ENCODE assay signal across 9 mouse cellular contexts in the genomic region with DNA sequence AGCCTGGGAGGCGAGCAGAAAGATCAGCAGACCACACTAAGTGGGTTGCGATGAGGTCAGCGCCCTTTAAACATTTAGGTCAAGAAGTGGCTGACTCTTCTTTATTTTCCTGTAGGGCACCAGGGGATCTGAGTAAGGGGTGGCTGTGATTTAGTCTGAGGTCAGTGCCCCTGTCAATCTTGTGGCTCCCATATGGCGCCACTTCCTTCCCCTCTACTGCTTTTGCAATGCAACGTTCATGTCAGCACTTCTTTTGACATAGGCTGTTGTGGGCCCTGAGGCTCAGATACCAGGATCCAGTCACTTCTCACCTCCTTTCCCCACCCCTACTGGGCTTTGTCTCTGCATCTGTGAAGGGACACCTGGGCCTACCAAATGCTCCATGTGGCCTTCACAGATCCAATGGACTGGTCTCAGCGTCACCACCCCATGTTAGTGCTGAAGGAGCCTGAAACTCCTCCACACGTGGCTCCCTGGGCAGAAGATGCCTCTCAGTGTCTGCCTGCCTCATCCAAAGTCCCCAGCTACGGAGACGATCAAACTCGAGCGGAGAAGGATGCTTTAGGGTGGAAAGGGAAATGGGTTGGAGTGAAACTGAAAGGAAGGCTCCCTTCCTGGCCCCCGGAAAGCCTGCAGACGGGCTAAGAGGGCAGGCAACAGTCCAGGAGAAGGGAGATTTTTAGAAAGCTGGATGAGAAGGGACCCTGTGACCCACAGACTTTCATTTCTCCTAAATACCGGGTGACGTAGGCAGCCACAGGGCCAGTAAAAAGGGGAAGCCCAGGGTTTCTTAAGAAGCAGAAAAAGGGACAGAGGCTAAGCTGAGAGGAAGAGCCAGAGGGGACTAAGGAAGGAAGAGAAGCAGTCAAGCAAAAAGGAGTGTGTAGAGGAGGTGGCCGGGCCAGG. TPM values are rescaled to one million over a fixed set of nuclear protein-coding genes. Genes with fewer than 3 reads are reported as not detected.
A peak's percentile ranks its signal among the peaks of the same experiment; 100 is the strongest.
DNase-seq lines count a peak whose midpoint lies in the region; ATAC-seq and TF ChIP-seq lines count a peak whose summit lies in the region.
"Had no signal": no experiment of that assay in that cellular context is flagged by ENCODE, and none has a peak within 500 bp of the region (broad histone marks: within the 10 kb centered on the region; RNA-seq: fewer than 3 reads in every experiment).

No protein-coding gene starts in this region.

- ATAC-seq in activated CD4-positive, CD25-positive, alpha-beta regulatory T cell, adult 4 months = peak; percentile 25
- ATAC-seq in hematopoietic stem cell, adult 5-6 weeks (replicated peaks in 1 of 2; ENCODE audit: insufficient read depth in 1 of 2, low FRiP score in 2 of 2, low TSS enrichment in 1 of 2, low read depth in 1 of 2, poor library complexity in 2 of 2, severe bottlenecking in 2 of 2) = peak; percentile 87
- ATAC-seq in lung, embryonic 16.5 days (ENCODE audit: low read depth) = 0 out of 2 replicates have a peak, but pooled peaks have one; percentile 20
- ATAC-seq in stomach, postnatal 0 days (ENCODE audit: low FRiP score, low TSS enrichment) = peak; percentile 38; the same call in 1 of the 2 replicates

- H3K4me2 ChIP-seq in lung, embryonic 16.5 days (ENCODE audit: low read depth, low read length) = no peak overlapping the region
- H3K4me2 ChIP-seq in stomach, postnatal 0 days (replicated peaks; ENCODE audit: low read depth) = no peak overlapping the region; the same call in 1 of the 2 replicates
- H3K4me2 ChIP-seq: neural tube, embryonic 12.5 days had no signal

- no peaks in the 10 kb centered on the region for H3K36me3 ChIP-seq in lung, embryonic 16.5 days (ENCODE audit: control insufficient read depth, insufficient read depth, low read length)
- H3K36me3 ChIP-seq in stomach, postnatal 0 days (ENCODE audit: control insufficient read depth, insufficient read depth, low read length) = no peaks in the 10 kb centered on the region
- H3K36me3 ChIP-seq: neural tube, embryonic 12.5 days had no signal

- H3K27me3 ChIP-seq in lung, embryonic 16.5 days (ENCODE audit: control insufficient read depth, insufficient read depth, low read depth, low read length) = no peaks in the 10 kb centered on the region
- no peaks in the 10 kb centered on the region for H3K27me3 ChIP-seq in stomach, postnatal 0 days (ENCODE audit: control insufficient read depth, insufficient read depth, low read length)
- H3K27me3 ChIP-seq: neural tube, embryonic 12.5 days had no signal

- H3K4me1 ChIP-seq in lung, embryonic 16.5 days (replicated peaks; ENCODE audit: control insufficient read depth, insufficient read depth, low read length) = peaks cover 2% of the 10 kb centered on the region; the same call in 1 of the 2 replicates
- no peaks in the 10 kb centered on the region; the same call in 1 of the 2 replicates for H3K4me1 ChIP-seq in stomach, postnatal 0 days (replicated peaks; ENCODE audit: control insufficient read depth, insufficient read depth)
- H3K4me1 ChIP-seq: neural tube, embryonic 12.5 days had no signal

- H3K27ac ChIP-seq in lung, embryonic 16.5 days (ENCODE audit: low read length) = no peak overlapping the region
- peak overlapping the region; percentile 45; the same call in 1 of the 2 replicates for H3K27ac ChIP-seq in stomach, postnatal 0 days (replicated peaks)
- H3K27ac ChIP-seq: neural tube, embryonic 12.5 days had no signal

- no peaks in the 10 kb centered on the region for H3K9me3 ChIP-seq in lung, embryonic 16.5 days (ENCODE audit: control insufficient read depth, low read length)
- H3K9me3 ChIP-seq in stomach, postnatal 0 days (ENCODE audit: control insufficient read depth, low read length) = no peaks in the 10 kb centered on the region
- H3K9me3 ChIP-seq: neural tube, embryonic 12.5 days had no signal

- no peak for TF ChIP-seq EP300 in stomach, postnatal 0 days (optimal IDR thresholded peaks at IDR 0.05)

- TF ChIP-seq CTCF in stomach, postnatal 0 days (IDR thresholded peaks at IDR 0.05; ENCODE audit: low read depth) = no peak

- no peak overlapping the region for H3K4me3 ChIP-seq in lung, embryonic 16.5 days (ENCODE audit: low read length)
- no peak overlapping the region for H3K4me3 ChIP-seq in stomach, postnatal 0 days (ENCODE audit: low read depth, low read length)
- H3K4me3 ChIP-seq: neural tube, embryonic 12.5 days had no signal

- WGBS in lung, embryonic 16.5 days = 49% methylated on average over 16 of the region's 16 CpGs
- WGBS in stomach, postnatal 0 days = 57% methylated on average over 16 of the region's 16 CpGs

- DNase-seq in B cell, adult 2 months = peak; percentile 81 to 87
- no peak for DNase-seq in stomach, postnatal 0 days (ENCODE audit: low spot score)
- DNase-seq in frontal cortex, postnatal 14 days (ENCODE audit: low spot score in 2 of 2) = no peak
- no peak for DNase-seq in ovary, adult 18-20 months (ENCODE audit: low spot score)

- peak overlapping the region; percentile 25; the same call in 1 of the 2 replicates for H3K9ac ChIP-seq in lung, embryonic 16.5 days (ENCODE audit: low read length)
- H3K9ac ChIP-seq in stomach, postnatal 0 days (ENCODE audit: low read length) = no peak overlapping the region
- H3K9ac ChIP-seq: neural tube, embryonic 12.5 days had no signal

RNA-seq across cellular contexts. Expression of gene Slc15a3, which starts 2.4 kb away (rescaled TPM):
- 1 to 10 TPM; 3.8 to 6.2 TPM for polyA plus RNA-seq in activated CD4-positive, CD25-positive, alpha-beta regulatory T cell, adult 4 months (2017; shearing (Covaris generic))
- 0.94 and 9.2 TPM in 2 replicates for total RNA-seq in hematopoietic stem cell, adult 5-6 weeks (2017)
- 0.50 and 0.83 TPM in 2 replicates for polyA plus RNA-seq in lung, embryonic 16.5 days (2015; fragmentation: Nextera tagmentation; extraction: Ambion mirVana)
- polyA plus RNA-seq in stomach, postnatal 0 days (2015; fragmentation: Nextera tagmentation; extraction: Ambion mirVana) = 4.0 and 5.2 TPM in 2 replicates

RNA-seq across cellular contexts. Expression of gene Cd6, which starts 12.1 kb away (rescaled TPM):
- polyA plus RNA-seq in activated CD4-positive, CD25-positive, alpha-beta regulatory T cell, adult 4 months (2017; shearing (Covaris generic)) = 100 to 1,000 TPM; 365 to 512 TPM
- 1.6 and 3.4 TPM in 2 replicates for total RNA-seq in hematopoietic stem cell, adult 5-6 weeks (2017)
- polyA plus RNA-seq in lung, embryonic 16.5 days (2015; fragmentation: Nextera tagmentation; extraction: Ambion mirVana) = 0.10 and 0.55 TPM in 2 replicates
- polyA plus RNA-seq in stomach, postnatal 0 days (2015; fragmentation: Nextera tagmentation; extraction: Ambion mirVana) = 0.06 and 0.07 TPM in 2 replicates
- polyA plus RNA-seq: embryonic facial prominence, embryonic 11.5 days; neural tube, embryonic 12.5 days had no signal

RNA-seq across cellular contexts. Expression of gene Tmem132a, which starts 27.8 kb away (rescaled TPM):
- polyA plus RNA-seq in activated CD4-positive, CD25-positive, alpha-beta regulatory T cell, adult 4 months (2017; shearing (Covaris generic)) = under 1 TPM in 1 of 2 experiments, not detected in 1; 0.89 TPM
- 0.40 and 4.1 TPM in 2 replicates for total RNA-seq in hematopoietic stem cell, adult 5-6 weeks (2017)
- polyA plus RNA-seq in lung, embryonic 16.5 days (2015; fragmentation: Nextera tagmentation; extraction: Ambion mirVana) = 66.5 and 71.7 TPM in 2 replicates
- polyA plus RNA-seq in stomach, postnatal 0 days (2015; fragmentation: Nextera tagmentation; extraction: Ambion mirVana) = 19.1 and 20.8 TPM in 2 replicates

RNA-seq across cellular contexts. Expression of gene Tmem109, which starts 39.8 kb away (rescaled TPM):
- 10 to 100 TPM; 59.2 to 65.4 TPM for polyA plus RNA-seq in activated CD4-positive, CD25-positive, alpha-beta regulatory T cell, adult 4 months (2017; shearing (Covaris generic))
- total RNA-seq in hematopoietic stem cell, adult 5-6 weeks (2017) = 17.5 and 20.7 TPM in 2 replicates
- 145 and 147 TPM in 2 replicates for polyA plus RNA-seq in lung, embryonic 16.5 days (2015; fragmentation: Nextera tagmentation; extraction: Ambion mirVana)
- 176 and 186 TPM in 2 replicates for polyA plus RNA-seq in stomach, postnatal 0 days (2015; fragmentation: Nextera tagmentation; extraction: Ambion mirVana)

RNA-seq across cellular contexts. Expression of gene Prpf19, which starts 53.1 kb away (rescaled TPM):
- 10 to 100 TPM; 11.7 to 29.4 TPM for polyA plus RNA-seq in activated CD4-positive, CD25-positive, alpha-beta regulatory T cell, adult 4 months (2017; shearing (Covaris generic))
- 109 and 145 TPM in 2 replicates for total RNA-seq in hematopoietic stem cell, adult 5-6 weeks (2017)
- polyA plus RNA-seq in lung, embryonic 16.5 days (2015; fragmentation: Nextera tagmentation; extraction: Ambion mirVana) = 33.0 and 34.4 TPM in 2 replicates
- polyA plus RNA-seq in stomach, postnatal 0 days (2015; fragmentation: Nextera tagmentation; extraction: Ambion mirVana) = 17.6 and 19.5 TPM in 2 replicates

Comparison
In these comparisons a context has a peak if more than half of its experiments do, and no peak if none do; other contexts are left out.
1. DNase-seq: peak in B cell, adult 2 months (2 of 2); none in stomach, postnatal 0 days (single experiment), frontal cortex, postnatal 14 days (0 of 2) and ovary, adult 18-20 months (single experiment).
2. ATAC-seq: peak in every context shown above with its lines; median percentile 87 in hematopoietic stem cell, adult 5-6 weeks; 38 in stomach, postnatal 0 days; 25 in activated CD4-positive, CD25-positive, alpha-beta regulatory T cell, adult 4 months; 20 in lung, embryonic 16.5 days.
3. RNA of gene Cd6, which starts 12.1 kb away (polyA plus RNA-seq): 365 to 512 TPM in activated CD4-positive, CD25-positive, alpha-beta regulatory T cell, adult 4 months; 0.10 to 0.55 TPM in lung, embryonic 16.5 days and 0.06 to 0.07 TPM in stomach, postnatal 0 days; every median in the first group is over 100 times any median in the second.
4. RNA of gene Tmem132a, which starts 27.8 kb away (polyA plus RNA-seq): 66.5 to 71.7 TPM in lung, embryonic 16.5 days and 19.1 to 20.8 TPM in stomach, postnatal 0 days; 0.89 TPM in activated CD4-positive, CD25-positive, alpha-beta regulatory T cell, adult 4 months; every median in the first group is over 10 times any median in the second.